Mouse (Mus musculus): ENCODE measurements around the gene Acbd6. TPM values are rescaled to one million over a fixed set of nuclear protein-coding genes. Genes with fewer than 3 reads are reported as not detected.

The Acbd6 gene
- polyA plus RNA-seq, 1 experiment from 2014 or later: 73.6 TPM

DNA sequence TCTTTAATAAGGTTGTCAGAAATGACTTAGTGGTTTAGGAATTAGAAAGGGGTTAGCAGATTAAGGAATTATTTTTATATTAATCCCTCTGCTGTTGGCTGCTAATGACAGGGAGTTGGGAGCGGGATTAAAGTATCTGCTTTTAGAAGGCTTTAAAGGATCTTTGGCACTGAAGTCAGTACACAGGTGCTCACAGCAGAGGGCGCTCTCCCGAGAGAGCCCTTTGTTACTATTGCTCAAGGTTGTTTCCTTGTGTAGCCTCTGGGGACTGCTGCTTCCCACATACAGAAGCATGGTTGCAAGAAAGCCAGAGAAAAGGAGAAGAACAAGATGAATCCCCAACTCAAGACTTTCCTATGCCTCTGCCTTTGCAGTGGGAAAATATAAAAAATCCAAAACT lies 6.8 kb downstream of the Acbd6 start:
- H3K27ac ChIP-seq: no peak overlapping the region
- no peaks in the 10 kb centered on the region for H3K27me3 ChIP-seq
- no peak overlapping the region for H3K9ac ChIP-seq (replicated peaks)
- ATAC-seq: no peak
- no peaks in the 10 kb centered on the region for H3K9me3 ChIP-seq
- H3K36me3 ChIP-seq: peaks cover 21% of the 10 kb centered on the region
- 19% methylated on average over 3 of the region's 3 CpGs for WGBS
- no peak overlapping the region for H3K4me2 ChIP-seq (replicated peaks)
- no peak overlapping the region for H3K4me3 ChIP-seq (replicated peaks)
- H3K4me1 ChIP-seq (replicated peaks): peaks cover 15% of the 10 kb centered on the region

DNA sequence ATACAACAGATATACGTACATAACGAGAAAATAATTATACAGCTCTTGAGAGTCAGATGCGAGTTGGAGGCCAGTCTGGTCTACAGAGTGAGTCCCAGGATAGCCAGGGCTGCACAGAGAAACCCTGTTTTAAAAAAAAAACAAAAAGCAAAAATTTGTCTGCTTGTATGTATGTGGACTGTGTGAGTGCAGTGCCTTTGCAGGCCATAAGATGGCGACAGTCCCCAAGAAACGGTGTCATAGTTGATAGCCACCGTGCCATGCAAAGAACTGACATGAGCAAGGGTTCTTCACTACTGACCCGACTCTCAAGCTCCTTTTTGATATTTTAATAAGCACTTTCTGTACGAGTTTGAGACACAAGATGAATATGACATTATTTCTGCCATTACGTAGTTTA lies 10.2 kb downstream of the Acbd6 start:
- Histone ChIP-seq H3K36me3 (peaks cover 21% of the 10 kb centered on the region), H3K4me3 (replicated peaks) (no peak overlapping the region), H3K4me1 (replicated peaks) (no peaks in the 10 kb centered on the region), H3K27me3 (no peaks in the 10 kb centered on the region), H3K4me2 (replicated peaks) (no peak overlapping the region), H3K9me3 (no peaks in the 10 kb centered on the region), H3K27ac (no peak overlapping the region), H3K9ac (replicated peaks) (no peak overlapping the region)
- 96% methylated on average over 9 of the region's 9 CpGs for WGBS
- ATAC-seq: no peak

DNA sequence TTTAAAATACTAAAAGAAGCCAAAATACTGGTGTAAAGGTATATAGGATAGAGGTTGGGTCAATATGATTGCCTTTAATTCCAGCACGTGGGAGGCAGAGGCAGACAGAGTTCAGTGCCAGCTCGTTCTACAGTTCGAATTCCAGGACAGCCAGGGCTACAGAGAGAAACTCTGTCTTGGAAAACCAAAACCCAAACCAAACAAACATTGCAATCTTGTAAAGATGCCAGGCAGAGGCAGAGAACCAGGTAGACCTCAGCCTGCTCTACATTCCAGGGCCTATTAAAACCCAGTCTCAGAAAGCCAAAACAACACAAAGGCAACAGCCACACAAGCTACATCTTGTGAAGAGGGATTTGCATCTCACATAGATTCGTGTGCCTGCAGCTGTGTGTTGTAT lies 11.4 kb downstream of the Acbd6 start:
- no peaks in the 10 kb centered on the region for H3K9me3 ChIP-seq
- H3K27me3 ChIP-seq: no peaks in the 10 kb centered on the region
- H3K27ac ChIP-seq: no peak overlapping the region
- H3K4me2 ChIP-seq (replicated peaks): no peak overlapping the region
- no peaks in the 10 kb centered on the region for H3K4me1 ChIP-seq (replicated peaks)
- no peak overlapping the region for H3K9ac ChIP-seq (replicated peaks)
- no peak for ATAC-seq
- WGBS: 96% methylated on average over 4 of the region's 4 CpGs
- no peak overlapping the region for H3K4me3 ChIP-seq (replicated peaks)
- H3K36me3 ChIP-seq: peaks cover 21% of the 10 kb centered on the region

DNA sequence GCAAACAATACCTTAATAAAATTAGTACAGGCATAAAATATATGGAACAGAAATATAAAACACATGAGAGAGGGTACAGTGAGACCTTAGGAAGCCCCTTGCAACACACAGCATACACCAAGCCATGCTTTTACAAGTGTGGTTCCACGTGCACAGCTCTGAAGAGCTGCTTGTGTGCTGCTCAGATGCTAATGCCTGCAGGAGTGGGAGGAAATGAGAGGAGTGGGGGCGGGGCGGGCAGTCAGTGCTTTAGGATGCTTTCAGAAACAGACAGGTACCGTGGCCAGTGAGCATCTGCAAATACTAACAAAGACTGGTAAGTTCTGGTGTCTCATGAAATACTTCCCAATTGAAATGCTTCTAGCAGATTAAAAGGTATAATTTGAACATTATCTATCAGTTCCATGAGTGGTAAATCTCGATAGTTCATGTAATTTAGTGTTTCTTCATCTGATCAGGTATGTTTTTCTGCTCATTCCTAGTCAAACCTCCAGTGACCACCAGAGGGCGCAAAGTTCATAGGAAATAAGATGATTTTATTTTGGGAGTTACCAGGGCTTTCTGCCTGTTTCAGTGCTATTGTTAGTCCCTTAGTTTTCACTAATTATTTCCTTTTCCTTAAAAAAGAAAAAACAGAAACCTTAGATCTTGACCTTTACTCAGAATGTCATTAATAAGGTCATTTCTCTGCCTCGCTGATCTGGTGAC lies 17.2 kb downstream of the Acbd6 start:
- no peaks in the 10 kb centered on the region for H3K9me3 ChIP-seq
- no peaks in the 10 kb centered on the region for H3K4me1 ChIP-seq (replicated peaks)
- ATAC-seq: peak; percentile 67
- H3K27me3 ChIP-seq: no peaks in the 10 kb centered on the region
- H3K27ac ChIP-seq: no peak overlapping the region
- no peak overlapping the region for H3K9ac ChIP-seq (replicated peaks)
- H3K4me2 ChIP-seq (replicated peaks): no peak overlapping the region
- 32% methylated on average over 7 of the region's 7 CpGs for WGBS
- H3K36me3 ChIP-seq: no peaks in the 10 kb centered on the region
- no peak overlapping the region for H3K4me3 ChIP-seq (replicated peaks)

DNA sequence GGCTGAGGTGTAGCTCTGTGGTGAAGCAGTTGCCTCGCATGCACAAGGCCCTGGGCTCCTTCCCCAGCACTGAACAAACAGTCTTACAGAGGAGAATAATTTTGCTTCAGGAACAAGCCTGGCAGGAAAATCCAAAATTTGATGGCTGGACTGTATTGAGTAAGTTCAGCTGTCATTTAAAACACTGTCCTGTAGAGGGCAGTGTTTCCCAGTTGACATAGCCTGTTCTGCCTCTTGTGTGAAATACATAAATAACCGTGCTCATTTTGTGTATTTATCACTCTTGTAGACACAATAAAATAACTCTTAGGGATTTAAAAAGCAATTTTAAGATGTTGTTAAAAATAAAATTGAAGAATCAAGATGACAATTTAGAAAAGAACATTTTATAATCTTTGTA lies 18.5 kb downstream of the Acbd6 start:
- no peak overlapping the region for H3K27ac ChIP-seq
- no peaks in the 10 kb centered on the region for H3K27me3 ChIP-seq
- H3K9ac ChIP-seq (replicated peaks): no peak overlapping the region
- peak; percentile 40; the same call in 1 of the 2 replicates for ATAC-seq
- no peaks in the 10 kb centered on the region for H3K36me3 ChIP-seq
- WGBS: 27% methylated on average over 2 of the region's 2 CpGs
- H3K4me2 ChIP-seq (replicated peaks): no peak overlapping the region
- H3K4me3 ChIP-seq (replicated peaks): no peak overlapping the region
- no peaks in the 10 kb centered on the region for H3K9me3 ChIP-seq
- no peaks in the 10 kb centered on the region for H3K4me1 ChIP-seq (replicated peaks)

DNA sequence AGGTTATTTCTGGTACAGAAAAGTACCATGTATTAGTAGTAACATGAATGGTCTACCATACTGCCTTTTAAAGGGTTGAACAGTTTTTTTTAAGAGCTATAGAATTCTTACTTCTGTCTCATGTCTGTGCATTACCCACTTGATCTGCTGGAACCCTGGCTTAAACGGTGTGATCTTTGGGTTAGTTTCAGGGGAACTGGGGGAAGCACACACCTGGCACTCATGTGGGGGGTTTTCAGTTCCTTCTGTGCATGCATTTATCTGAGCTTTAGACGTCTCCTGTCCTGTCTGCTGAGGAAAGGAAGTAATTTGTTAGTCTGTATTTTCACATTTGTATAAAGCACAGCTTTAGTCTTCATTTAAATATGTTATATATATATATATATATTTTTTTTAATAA lies 19.4 kb downstream of the Acbd6 start:
- Histone ChIP-seq H3K36me3 (no peaks in the 10 kb centered on the region), H3K4me1 (replicated peaks) (no peaks in the 10 kb centered on the region), H3K4me2 (replicated peaks) (no peak overlapping the region), H3K4me3 (replicated peaks) (no peak overlapping the region), H3K9me3 (no peaks in the 10 kb centered on the region), H3K9ac (replicated peaks) (no peak overlapping the region), H3K27me3 (no peaks in the 10 kb centered on the region), H3K27ac (no peak overlapping the region)
- WGBS: 68% methylated on average over 2 of the region's 2 CpGs
- ATAC-seq: no peak

DNA sequence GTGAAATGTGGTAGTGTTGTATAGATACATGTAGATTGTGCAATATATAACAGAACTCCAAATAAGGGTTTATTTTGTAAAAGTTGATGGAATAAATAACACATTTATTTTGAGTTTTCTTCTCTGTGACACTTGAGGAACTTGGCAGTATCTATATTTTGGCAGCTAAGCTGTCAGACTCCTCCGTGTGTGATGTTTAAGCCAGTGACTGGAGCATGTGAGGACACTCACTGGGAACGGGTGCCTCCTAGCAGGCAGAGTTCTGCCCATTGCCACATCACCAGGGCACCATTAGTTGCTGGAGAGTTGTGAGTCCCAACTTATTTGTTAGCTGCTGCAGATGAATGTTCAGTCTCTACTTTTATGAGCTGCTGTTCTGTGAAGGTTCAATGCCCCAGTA lies 30.0 kb downstream of the Acbd6 start:
- Histone ChIP-seq H3K27ac (no peak overlapping the region), H3K9me3 (no peaks in the 10 kb centered on the region), H3K36me3 (0 out of 2 replicates have a peak, but pooled peaks cover 2% of the 10 kb centered on the region), H3K4me3 (replicated peaks) (no peak overlapping the region), H3K4me1 (replicated peaks) (no peaks in the 10 kb centered on the region), H3K4me2 (replicated peaks) (no peak overlapping the region), H3K27me3 (no peaks in the 10 kb centered on the region), H3K9ac (replicated peaks) (no peak overlapping the region)
- 80% methylated on average over 2 of the region's 2 CpGs for WGBS
- ATAC-seq: no peak

DNA sequence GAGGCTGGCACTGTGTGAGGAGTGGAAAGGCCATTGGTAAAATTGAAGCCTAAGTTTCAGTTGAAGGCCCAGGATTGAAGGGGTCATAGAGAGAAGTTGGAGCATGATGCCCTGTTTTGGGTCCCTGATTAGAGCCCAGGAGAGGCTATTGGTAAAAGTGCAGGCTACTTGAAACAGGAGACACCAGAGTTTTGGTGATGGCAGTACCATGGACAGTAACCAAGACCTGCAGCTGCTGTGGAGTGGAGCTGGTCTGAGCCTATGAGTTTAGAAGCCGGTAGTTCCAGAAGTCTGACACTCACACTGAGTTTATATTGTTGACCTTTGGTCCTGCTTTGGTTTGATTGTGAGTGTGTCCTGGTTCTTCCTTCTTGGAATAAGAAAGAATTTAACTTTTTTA lies 36.2 kb downstream of the Acbd6 start:
- ATAC-seq: no peak
- Histone ChIP-seq H3K4me3 (replicated peaks) (no peak overlapping the region), H3K27me3 (no peaks in the 10 kb centered on the region), H3K9ac (replicated peaks) (no peak overlapping the region), H3K9me3 (no peaks in the 10 kb centered on the region), H3K4me2 (replicated peaks) (no peak overlapping the region), H3K4me1 (replicated peaks) (no peaks in the 10 kb centered on the region), H3K36me3 (0 out of 2 replicates have a peak, but pooled peaks cover 2% of the 10 kb centered on the region), H3K27ac (no peak overlapping the region)
- 83% methylated on average over 1 of the region's 1 CpGs for WGBS

DNA sequence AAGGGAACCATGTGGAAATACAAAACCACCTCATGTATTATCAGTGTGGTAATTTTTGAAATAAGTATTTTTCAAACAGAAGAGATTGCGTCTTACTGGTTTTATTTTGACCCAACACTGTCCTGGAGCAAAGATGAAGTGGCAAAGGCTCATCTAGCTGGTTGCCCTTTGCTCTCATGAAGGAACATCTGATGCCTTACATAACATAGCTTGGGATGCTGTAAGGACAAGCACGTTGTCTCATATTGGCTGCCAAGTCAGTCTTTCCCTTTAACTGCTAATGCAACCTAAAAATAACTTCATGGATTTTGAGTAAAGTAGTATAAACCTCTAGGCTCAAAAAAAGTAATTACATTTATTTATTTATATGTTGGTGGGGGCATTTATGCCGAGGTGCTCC lies 38.7 kb downstream of the Acbd6 start:
- H3K27me3 ChIP-seq: no peaks in the 10 kb centered on the region
- no peak for ATAC-seq
- H3K9me3 ChIP-seq: no peaks in the 10 kb centered on the region
- no peak overlapping the region for H3K4me2 ChIP-seq (replicated peaks)
- H3K36me3 ChIP-seq: 0 out of 2 replicates have a peak, but pooled peaks cover 2% of the 10 kb centered on the region
- no peak overlapping the region for H3K27ac ChIP-seq
- 96% methylated on average over 3 of the region's 3 CpGs for WGBS
- no peak overlapping the region for H3K9ac ChIP-seq (replicated peaks)
- H3K4me1 ChIP-seq (replicated peaks): no peaks in the 10 kb centered on the region
- H3K4me3 ChIP-seq (replicated peaks): no peak overlapping the region

DNA sequence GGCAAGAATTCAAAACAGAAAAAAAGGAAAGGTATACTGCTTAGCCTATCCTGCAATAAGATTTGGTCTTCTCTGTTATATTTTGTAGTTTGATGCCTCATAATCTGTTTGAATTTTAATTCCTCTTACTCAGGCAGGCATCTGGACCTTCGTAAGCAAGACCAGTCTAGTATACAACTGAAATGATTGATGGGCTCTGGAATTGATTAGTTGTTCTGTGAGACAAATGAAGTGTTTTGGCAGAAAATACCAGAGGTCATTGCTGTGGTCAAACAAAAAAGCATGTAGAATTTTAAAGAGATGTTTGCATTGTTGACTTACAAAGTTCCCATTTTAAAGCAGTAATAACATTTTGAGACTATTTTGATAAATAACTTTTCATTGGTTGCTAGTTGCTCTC lies 46.8 kb downstream of the Acbd6 start:
- Histone ChIP-seq H3K4me1 (replicated peaks) (peaks cover 19% of the 10 kb centered on the region), H3K9me3 (no peaks in the 10 kb centered on the region), H3K27me3 (peaks cover 3% of the 10 kb centered on the region; the same call in 1 of the 2 replicates), H3K36me3 (no peaks in the 10 kb centered on the region), H3K4me3 (replicated peaks) (no peak overlapping the region), H3K27ac (no peak overlapping the region), H3K9ac (replicated peaks) (no peak overlapping the region), H3K4me2 (replicated peaks) (no peak overlapping the region)
- WGBS: 31% methylated on average over 1 of the region's 1 CpGs
- ATAC-seq: no peak

DNA sequence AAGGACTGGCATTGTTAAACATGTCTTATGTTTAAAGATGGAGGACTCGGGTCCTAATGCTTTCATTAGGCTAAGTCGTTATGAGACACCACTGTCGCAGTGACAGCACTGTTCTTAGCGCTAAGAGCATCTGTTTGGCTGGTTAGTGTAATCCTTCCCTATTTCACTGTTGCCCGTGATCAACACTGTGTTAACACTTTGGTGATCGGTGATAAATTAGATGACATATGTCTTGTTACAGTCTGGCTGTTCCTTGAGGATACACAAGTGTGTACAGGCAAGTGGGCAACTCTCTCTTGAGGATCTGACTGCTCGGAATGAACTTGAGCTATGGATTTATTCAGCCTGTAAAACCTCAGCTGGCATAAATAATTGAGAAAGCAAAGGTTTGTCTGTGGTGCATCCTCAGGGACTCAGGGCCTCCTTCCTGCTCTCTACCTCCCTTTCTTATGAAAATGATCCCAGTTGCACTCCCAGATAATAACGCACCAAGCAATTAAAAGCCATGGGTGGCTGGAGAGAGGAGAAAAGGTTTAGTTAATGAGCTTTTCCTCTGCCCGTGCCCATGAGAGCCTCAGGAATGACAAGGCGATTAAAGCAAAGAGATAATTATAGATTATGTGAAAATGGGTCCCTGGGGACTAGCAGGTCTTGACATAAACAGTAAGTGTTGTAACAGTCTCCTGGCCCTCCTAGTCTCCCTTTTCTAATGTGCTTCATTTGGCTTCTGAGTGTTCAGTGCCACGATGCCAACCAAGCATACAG lies 47.7 kb downstream of the Acbd6 start:
- ATAC-seq: peak; percentile 93
- no peak overlapping the region for H3K9ac ChIP-seq (replicated peaks)
- peaks cover 19% of the 10 kb centered on the region for H3K4me1 ChIP-seq (replicated peaks)
- H3K36me3 ChIP-seq: no peaks in the 10 kb centered on the region
- H3K27ac ChIP-seq: peak overlapping the region; percentile 68
- H3K4me2 ChIP-seq (replicated peaks): peak overlapping the region; percentile 30
- no peaks in the 10 kb centered on the region for H3K9me3 ChIP-seq
- WGBS: 16% methylated on average over 11 of the region's 11 CpGs
- peaks cover 3% of the 10 kb centered on the region; the same call in 1 of the 2 replicates for H3K27me3 ChIP-seq
- no peak overlapping the region for H3K4me3 ChIP-seq (replicated peaks)

DNA sequence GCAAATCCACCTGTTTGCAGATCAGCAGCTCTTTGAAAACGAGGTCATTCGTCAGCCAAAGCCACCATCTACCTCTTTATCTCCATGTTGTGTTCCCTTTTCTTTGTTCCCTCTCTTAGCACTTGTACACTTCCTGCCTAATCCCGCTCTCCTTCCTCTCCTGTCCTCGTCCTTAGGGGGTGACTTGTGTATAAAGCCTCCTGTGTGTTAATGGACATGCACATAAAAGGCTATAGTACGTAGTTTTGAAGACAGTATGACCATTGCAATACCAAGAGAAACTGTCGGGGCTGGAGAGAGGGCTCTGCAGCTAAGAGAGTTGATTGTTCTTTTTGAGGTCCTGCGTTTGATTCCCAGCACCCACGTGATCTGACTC lies 48.2 kb downstream of the Acbd6 start:
- no peak overlapping the region for H3K4me2 ChIP-seq (replicated peaks)
- H3K4me1 ChIP-seq (replicated peaks): peaks cover 19% of the 10 kb centered on the region
- H3K27me3 ChIP-seq: peaks cover 3% of the 10 kb centered on the region; the same call in 1 of the 2 replicates
- peak; percentile 53 for ATAC-seq
- no peaks in the 10 kb centered on the region for H3K36me3 ChIP-seq
- H3K9ac ChIP-seq (replicated peaks): no peak overlapping the region
- WGBS: 48% methylated on average over 8 of the region's 8 CpGs
- H3K4me3 ChIP-seq (replicated peaks): no peak overlapping the region
- peak overlapping the region; percentile 68 for H3K27ac ChIP-seq
- H3K9me3 ChIP-seq: no peaks in the 10 kb centered on the region

All from midbrain, embryonic 13.5 days (tissue).